Mouse (Mus musculus): Measurements from ENCODE around the gene Nmb.

- TF ChIP-seq CTCF (IDR thresholded peaks at IDR 0.05) (no peak), EP300 (IDR thresholded peaks at IDR 0.05; ENCODE audit: insufficient read depth, low read depth, low read length) (no peak), POLR2A (IDR thresholded peaks at IDR 0.05; ENCODE audit: insufficient read depth, low read depth, low read length) (no peak)
These were observed 29.1 kb downstream of the Nmb start for GRCm38 (mm10) chr7:80875727-80876126.

All from heart, adult 2 months (tissue).